Mouse (Mus musculus): ENCODE measurements around the gene Tmprss12.
"Not testable (repeated sequence)": the region's sequence is repeated elsewhere in the genome, so short reads cannot be mapped to it uniquely, and the experiment has no call there.

The Tmprss12 gene

DNA sequence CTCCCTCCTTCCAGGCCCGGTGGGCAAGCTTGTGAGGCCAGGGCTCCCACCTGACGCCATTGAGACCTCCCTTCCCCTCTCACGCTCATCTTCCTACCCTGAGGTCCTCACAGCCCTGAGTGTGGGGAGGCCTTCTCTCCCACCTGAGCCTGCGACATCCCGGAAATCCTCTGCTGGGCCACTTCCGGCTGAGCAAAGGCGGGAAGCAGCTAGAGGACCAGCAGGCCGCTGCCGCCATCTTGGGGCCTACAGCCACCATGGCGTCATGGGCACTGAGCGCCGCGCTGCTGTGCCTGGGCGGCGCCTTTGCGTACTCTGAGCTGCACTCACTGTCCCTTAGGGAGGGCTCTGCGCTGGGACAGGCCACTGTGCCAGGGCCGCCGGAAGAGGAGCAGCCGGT, at the start of gene Tmprss12:
Gene Tmprss12, plus strand, starts transcription at position 212 of the 400 bp plus-strand sequence.
- no peak for DNase-seq (ENCODE audit: low spot score in 2 of 2)

DNA sequence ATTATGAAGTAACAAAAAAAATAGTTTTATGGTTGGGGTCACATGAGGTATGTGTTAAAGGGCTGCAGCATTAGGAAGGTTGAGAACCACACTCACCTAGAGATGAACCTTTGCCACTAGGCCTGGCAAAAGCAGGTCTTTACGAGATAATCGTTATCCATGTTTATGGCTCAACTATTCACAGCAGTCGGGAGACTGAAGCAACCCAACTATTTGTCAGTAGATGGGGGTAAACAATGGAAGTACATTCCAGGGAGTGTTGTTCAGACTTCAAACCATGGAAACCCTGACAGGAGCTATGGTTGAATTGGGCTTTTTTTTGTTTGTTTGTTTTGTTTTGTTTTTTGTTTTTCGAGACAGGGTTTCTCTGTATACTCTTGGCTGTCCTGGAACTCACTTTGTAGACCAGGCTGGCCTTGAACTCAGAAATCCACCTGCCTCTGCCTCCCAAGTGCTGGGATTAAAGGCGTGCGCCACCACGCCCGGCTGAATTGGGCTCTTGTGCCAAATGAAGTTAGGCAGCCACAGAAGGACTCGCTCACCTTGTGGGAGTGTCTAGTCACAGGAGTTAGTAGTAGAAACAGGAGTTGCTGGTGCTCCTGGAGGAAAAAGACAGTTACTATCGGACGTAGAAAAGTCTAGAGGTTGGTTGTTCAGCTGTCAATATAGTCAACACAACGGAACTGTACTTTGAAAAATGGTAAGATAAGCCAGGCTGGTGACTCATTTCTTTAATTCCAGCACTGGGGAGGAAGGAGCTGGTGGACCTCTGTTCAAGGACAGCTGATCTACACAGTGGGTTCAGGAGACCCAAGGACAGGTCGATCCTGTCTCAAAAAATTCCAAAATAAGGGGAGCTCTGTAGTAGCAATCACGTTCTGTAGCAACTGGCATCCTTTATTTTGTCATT, 48.8 kb upstream of the Tmprss12 start:
- no peak for DNase-seq (ENCODE audit: low spot score in 2 of 2)

DNA sequence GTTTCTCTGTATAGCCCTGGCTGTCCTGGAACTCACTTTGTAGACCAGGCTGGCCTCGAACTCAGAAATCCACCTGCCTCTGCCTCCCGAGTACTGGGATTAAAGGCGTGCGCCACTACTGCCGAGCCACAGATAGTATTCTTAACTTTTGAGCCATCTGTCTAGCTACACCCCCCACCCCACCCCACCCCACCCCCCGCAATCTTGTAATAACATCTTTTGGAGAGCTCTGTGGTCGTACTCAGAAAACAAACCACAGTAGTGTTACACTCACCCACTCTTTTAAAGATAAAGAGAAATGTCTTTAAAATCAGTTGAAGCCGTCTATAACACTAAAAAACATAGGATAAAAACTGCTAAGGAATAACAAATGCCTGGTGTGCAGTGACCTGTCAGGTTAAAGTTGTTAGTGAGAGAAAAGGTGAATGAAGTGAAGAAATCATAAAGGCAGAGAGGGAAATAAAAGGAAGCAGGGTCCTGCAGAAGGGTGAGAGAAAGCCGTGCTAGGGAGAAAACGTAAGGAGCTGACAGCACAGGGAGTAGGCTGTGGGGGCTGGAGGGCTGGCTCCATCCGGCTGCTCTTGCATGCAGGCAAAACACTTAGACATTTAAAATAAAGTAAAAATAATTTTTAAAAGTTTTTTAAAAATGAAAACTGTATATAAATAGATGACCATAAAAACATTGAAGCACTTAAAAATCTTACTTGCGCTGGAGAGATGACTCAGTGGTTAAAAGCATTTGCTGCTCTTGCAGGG, 45.2 kb upstream of the Tmprss12 start:
- no peak for DNase-seq (ENCODE audit: low spot score in 2 of 2)

GRCm38 (mm10) chr15:100236952-100237351, 43.7 kb upstream of the Tmprss12 start:
- DNase-seq (ENCODE audit: low spot score in 2 of 2) = no peak

DNA sequence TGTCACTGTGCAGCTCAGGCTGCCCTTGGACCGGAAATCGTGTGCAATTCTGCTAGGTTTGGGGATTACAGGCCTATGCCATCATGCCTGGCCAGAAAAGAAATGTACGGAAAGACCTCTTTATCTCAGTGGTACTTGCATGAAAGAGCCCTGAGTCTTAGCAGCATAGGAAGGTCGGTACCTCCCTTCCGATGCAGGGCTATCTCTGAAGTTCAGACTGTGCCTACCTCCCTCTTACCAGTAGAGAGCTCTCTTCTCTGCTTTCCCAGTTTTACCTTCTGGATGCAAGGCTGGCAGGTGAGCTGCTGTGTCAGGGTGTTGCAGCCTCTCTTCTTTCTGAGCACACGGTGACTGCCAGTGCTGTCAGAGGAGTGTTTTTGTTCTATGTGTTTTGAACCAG, 38.9 kb upstream of the Tmprss12 start:
- DNase-seq (ENCODE audit: low spot score in 2 of 2) = no peak

DNA sequence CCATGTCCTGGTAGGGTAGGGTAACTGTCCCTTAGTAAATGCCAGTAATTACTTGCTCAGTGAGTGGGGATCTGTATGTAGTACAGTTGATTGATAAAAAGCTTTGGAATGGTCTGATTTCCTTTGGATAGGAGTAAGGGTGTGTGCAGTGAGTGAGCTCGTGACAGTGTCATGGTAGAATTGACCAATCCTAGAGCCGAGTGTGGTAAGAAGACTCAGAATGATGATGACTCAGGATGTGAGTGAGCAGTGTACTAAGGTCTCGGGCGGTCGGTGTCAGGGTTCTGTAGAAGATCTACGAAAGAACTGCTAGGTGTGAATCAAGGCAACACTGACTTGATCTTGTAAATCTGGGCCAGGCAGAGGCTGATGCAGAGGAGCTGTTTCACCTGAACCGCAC, 34.7 kb upstream of the Tmprss12 start:
- no peak for DNase-seq (ENCODE audit: low spot score in 2 of 2)

DNA sequence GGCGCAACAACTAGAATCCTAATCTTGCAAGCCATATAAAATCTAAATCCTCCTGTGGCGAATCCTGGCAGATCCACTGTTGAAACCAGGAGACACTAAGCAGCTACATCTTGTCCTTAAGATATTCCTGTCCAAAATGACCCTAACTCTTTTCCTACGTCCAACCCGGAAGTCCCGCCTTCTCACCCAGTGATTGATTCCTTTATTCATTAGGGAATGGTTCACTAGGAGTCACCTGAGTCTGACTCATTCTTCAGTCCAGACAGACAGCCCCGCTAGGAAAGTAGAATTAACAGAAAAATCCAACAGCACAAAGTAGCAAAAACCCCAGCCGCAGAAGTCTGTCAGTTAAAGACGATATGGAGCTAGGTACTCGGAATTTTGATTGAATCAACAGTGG, 33.3 kb upstream of the Tmprss12 start:
- no peak for DNase-seq (ENCODE audit: low spot score in 2 of 2)

DNA sequence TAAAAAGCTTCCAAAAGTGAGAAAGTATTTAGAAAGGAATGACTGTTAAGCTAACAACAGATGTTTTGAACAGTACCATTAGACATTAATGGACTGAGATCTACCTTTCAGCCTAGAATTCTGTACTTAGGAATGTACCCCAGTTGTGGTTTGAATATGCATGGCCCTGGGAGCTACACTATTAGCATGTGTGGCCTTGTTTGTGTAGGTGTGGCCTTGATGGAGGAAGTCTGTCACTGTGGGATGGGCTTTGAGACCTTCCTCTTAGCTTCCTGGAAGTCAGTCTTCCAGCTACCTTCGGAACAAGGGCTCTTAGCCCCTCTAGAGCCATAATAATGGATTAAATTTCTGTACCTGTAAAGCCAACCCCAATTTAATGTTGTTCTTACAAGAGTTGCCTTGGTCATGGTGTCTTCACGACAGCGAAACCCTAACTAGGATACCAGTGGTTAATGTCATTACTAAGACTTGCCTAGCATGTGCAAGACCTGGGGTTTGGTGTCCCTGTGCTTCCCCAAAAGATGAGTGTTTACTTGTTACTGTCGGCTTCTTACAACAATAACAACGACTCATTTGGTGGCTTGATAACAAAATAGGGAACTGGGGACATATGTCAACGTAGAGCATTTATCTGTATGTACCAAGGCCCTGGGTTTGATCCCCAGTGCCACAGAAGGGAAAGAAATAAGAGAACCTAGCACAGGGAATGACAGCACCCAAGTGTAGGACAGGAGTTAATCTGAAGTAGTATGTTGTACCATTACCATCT, 31.8 kb upstream of the Tmprss12 start:
- DNase-seq (ENCODE audit: low spot score in 2 of 2) = no peak

- DNase-seq (ENCODE audit: low spot score in 2 of 2) = no peak
These were observed 29.4 kb upstream of the Tmprss12 start for GRCm38 (mm10) chr15:100251153-100251780.

GRCm38 (mm10) chr15:100256386-100256785, 24.3 kb upstream of the Tmprss12 start:
- no peak for DNase-seq (ENCODE audit: low spot score in 2 of 2)

GRCm38 (mm10) chr15:100257305-100257704, 23.3 kb upstream of the Tmprss12 start:
- no peak for DNase-seq (ENCODE audit: low spot score in 2 of 2)

DNA sequence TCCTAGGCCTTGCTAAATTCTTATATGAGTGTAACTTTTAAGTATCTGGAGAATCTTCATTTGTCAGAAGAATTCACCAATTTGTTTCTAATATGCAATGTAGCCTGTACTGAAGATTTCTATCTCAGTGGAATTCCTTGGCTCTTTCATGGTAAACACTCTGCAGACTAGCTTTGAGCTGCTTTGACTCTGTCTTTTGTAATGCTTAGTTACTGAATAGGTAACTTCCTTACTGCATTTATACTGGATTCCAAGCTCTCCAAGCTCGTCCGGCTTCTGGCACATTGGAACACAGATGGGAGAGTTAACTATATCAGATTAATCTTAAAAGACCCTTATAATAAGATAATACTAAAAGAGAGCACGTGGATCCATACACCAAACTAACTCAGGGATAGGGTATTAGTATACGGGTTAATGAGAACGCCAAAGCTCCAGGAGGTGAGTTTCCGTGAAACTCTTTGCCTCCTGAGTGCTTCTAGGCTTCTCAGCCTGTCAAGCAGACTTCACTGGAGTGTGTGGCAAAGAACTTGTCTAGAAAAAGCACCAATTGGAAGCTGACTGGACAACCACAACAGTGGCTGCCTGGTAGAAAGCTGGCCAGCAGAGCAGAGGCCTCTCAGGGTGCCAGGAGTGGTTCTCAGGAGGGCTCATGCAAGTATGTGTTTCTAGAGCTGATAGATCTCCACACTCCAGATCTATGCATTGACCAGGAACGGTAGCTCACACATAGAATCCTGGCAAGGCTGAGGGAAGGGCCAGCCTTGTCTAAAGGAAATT, 21.8 kb upstream of the Tmprss12 start:
- DNase-seq (ENCODE audit: low spot score in 2 of 2) = no peak

DNA sequence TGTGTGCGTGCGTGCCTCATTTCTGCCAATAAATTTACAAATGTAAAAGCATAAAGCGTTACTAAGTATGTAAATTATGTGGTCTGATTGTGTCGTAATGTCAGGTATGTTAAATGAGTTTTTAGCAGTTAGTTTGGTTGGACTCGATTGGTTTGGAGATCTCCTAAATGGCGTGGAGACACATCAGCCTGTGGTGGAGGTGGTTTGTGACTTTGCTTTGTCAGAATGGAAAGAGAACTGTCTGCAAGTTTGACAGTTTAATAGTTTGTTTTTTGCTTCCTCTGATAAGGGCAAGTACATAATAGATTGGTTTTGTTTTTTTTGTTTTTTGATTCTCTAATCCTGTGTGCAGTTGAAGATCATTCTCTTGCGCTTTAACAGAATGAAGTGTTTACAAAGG, 20.3 kb upstream of the Tmprss12 start:
- not testable (repeated sequence) for DNase-seq (ENCODE audit: low spot score in 2 of 2)

DNA sequence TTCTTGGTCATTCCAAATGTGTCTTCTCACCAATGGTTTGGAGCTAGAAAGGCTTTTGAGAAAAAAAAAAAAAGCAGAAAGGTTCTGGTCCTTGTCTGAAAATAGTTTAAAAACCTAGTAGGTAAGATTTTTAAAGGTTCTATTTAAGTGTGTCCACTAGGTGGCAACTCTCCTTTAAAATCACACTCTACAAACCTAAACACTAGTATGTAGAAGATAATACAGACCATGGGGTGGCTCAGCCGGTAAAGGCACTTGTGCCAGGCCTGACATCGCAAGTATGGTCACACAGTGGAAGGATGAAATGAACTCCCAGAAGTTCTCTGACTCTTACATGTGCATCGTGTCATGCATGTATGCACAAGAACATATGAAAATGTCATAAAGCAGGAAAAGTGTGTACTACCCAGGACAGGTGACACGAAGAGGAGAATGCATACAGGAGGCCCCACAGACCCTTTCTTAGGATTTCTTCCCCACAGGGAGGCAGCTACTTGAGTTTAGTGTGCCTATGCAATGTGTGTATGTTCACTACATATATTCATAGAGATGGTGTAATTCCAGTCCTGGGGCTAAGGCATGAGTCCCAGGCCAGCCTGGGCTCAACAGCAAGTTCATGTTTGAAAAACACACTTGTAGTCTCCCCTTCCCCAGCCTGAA, 17.3 kb upstream of the Tmprss12 start:
- DNase-seq (ENCODE audit: low spot score in 2 of 2) = no peak

- DNase-seq (ENCODE audit: low spot score in 2 of 2) = no peak
These were observed 14.9 kb upstream of the Tmprss12 start for GRCm38 (mm10) chr15:100265586-100266325.

GRCm38 (mm10) chr15:100268916-100269315, 11.7 kb upstream of the Tmprss12 start:
- DNase-seq (ENCODE audit: low spot score in 2 of 2) = no peak

GRCm38 (mm10) chr15:100269776-100270175, 10.9 kb upstream of the Tmprss12 start:
- DNase-seq (ENCODE audit: low spot score in 2 of 2) = no peak

DNA sequence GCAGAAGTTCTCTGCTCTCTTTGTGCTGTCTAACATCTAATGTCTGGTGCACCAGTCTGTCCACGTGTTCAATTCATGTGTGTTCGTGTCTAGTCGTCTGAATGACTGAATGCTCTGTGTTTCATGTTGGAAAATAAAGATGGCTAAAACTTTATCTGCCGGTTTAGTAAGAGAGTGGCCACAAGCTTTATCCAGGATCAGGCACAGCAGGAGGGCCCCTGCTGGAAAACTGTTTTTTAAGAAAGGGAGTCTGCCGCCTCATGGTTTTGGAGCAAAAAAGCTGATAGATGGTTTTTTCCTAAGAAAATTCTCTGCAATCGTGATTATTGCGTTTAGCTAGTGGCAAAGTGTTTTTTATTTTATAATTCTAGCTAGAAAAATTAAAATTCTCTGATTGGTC, 10.0 kb upstream of the Tmprss12 start:
- not testable (repeated sequence) for DNase-seq (ENCODE audit: low spot score in 2 of 2)

- no peak for DNase-seq (ENCODE audit: low spot score in 2 of 2)
These were observed 9.2 kb upstream of the Tmprss12 start for GRCm38 (mm10) chr15:100271411-100271810.
